Mouse (Mus musculus): ENCODE measurements around the gene Slc25a30. TPM values are rescaled to one million over a fixed set of nuclear protein-coding genes. Genes with fewer than 3 reads are reported as not detected.

The Slc25a30 gene
- polyA plus RNA-seq, 2 experiments = 3.5 to 8.2 TPM

- Histone ChIP-seq H3K4me2 (replicated peaks; ENCODE audit: low read depth, low read length, severe bottlenecking) (no peak overlapping the region), H3K36me3 (ENCODE audit: control insufficient read depth, insufficient read depth, low read length) (no peaks in the 10 kb centered on the region), H3K27ac (replicated peaks; ENCODE audit: low read depth, low read length) (no peak overlapping the region), H3K4me1 (ENCODE audit: control insufficient read depth, insufficient read depth, low read length) (peaks cover 11% of the 10 kb centered on the region), H3K4me3 (replicated peaks; ENCODE audit: low read length) (no peak overlapping the region), H3K9ac (ENCODE audit: low read depth, low read length, severe bottlenecking) (no peak overlapping the region), H3K9me3 (ENCODE audit: control insufficient read depth, low read length) (no peaks in the 10 kb centered on the region), H3K27me3 (ENCODE audit: control insufficient read depth, insufficient read depth, low read length) (no peaks in the 10 kb centered on the region)
- no peak for TF ChIP-seq POLR2A (IDR thresholded peaks at IDR 0.05; ENCODE audit: borderline replicate concordance, extremely low read depth, insufficient read depth, insufficient read length)
- 42% methylated on average over 11 of the region's 11 CpGs for WGBS
- ATAC-seq (ENCODE audit: low FRiP score, low read depth) = no peak
- DNase-seq (ENCODE audit: low spot score) = no peak
These were observed 41.4 kb upstream of the Slc25a30 start for GRCm38 (mm10) chr14:75828221-75828620.

- peaks cover 11% of the 10 kb centered on the region for H3K4me1 ChIP-seq (ENCODE audit: control insufficient read depth, insufficient read depth, low read length)
- H3K27ac ChIP-seq (replicated peaks; ENCODE audit: low read depth, low read length) = no peak overlapping the region
- no peak for ATAC-seq (ENCODE audit: low FRiP score, low read depth)
- no peaks in the 10 kb centered on the region for H3K36me3 ChIP-seq (ENCODE audit: control insufficient read depth, insufficient read depth, low read length)
- H3K9ac ChIP-seq (ENCODE audit: low read depth, low read length, severe bottlenecking) = no peak overlapping the region
- DNase-seq (ENCODE audit: low spot score) = no peak
- no peak overlapping the region for H3K4me3 ChIP-seq (replicated peaks; ENCODE audit: low read length)
- WGBS = 42% methylated on average over 3 of the region's 3 CpGs
- H3K4me2 ChIP-seq (replicated peaks; ENCODE audit: low read depth, low read length, severe bottlenecking) = no peak overlapping the region
- no peaks in the 10 kb centered on the region for H3K27me3 ChIP-seq (ENCODE audit: control insufficient read depth, insufficient read depth, low read length)
- H3K9me3 ChIP-seq (ENCODE audit: control insufficient read depth, low read length) = no peaks in the 10 kb centered on the region
- TF ChIP-seq POLR2A (IDR thresholded peaks at IDR 0.05; ENCODE audit: borderline replicate concordance, extremely low read depth, insufficient read depth, insufficient read length) = no peak
These were observed 40.1 kb upstream of the Slc25a30 start for GRCm38 (mm10) chr14:75826851-75827410.

- H3K4me3 ChIP-seq (replicated peaks; ENCODE audit: low read length) = no peak overlapping the region
- WGBS = 65% methylated on average over 5 of the region's 5 CpGs
- no peak overlapping the region for H3K4me2 ChIP-seq (replicated peaks; ENCODE audit: low read depth, low read length, severe bottlenecking)
- ATAC-seq (ENCODE audit: low FRiP score, low read depth) (no peak), DNase-seq (ENCODE audit: low spot score) (peak; percentile 30)
- H3K9me3 ChIP-seq (ENCODE audit: control insufficient read depth, low read length) = no peaks in the 10 kb centered on the region
- no peaks in the 10 kb centered on the region for H3K4me1 ChIP-seq (ENCODE audit: control insufficient read depth, insufficient read depth, low read length)
- H3K27me3 ChIP-seq (ENCODE audit: control insufficient read depth, insufficient read depth, low read length) = no peaks in the 10 kb centered on the region
- no peak for TF ChIP-seq POLR2A (IDR thresholded peaks at IDR 0.05; ENCODE audit: borderline replicate concordance, extremely low read depth, insufficient read depth, insufficient read length)
- no peak overlapping the region for H3K27ac ChIP-seq (replicated peaks; ENCODE audit: low read depth, low read length)
- no peaks in the 10 kb centered on the region for H3K36me3 ChIP-seq (ENCODE audit: control insufficient read depth, insufficient read depth, low read length)
- no peak overlapping the region for H3K9ac ChIP-seq (ENCODE audit: low read depth, low read length, severe bottlenecking)
These were observed 33.2 kb upstream of the Slc25a30 start for GRCm38 (mm10) chr14:75820007-75820406.

GRCm38 (mm10) chr14:75819341-75819740 lies 32.5 kb upstream of the Slc25a30 start:
- WGBS = 95% methylated on average over 2 of the region's 2 CpGs
- no peaks in the 10 kb centered on the region for H3K27me3 ChIP-seq (ENCODE audit: control insufficient read depth, insufficient read depth, low read length)
- no peak overlapping the region for H3K4me3 ChIP-seq (replicated peaks; ENCODE audit: low read length)

GRCm38 (mm10) chr14:75818528-75818927 lies 31.7 kb upstream of the Slc25a30 start:
- Histone ChIP-seq H3K9ac (ENCODE audit: low read depth, low read length, severe bottlenecking) (no peak overlapping the region), H3K4me2 (replicated peaks; ENCODE audit: low read depth, low read length, severe bottlenecking) (no peak overlapping the region), H3K36me3 (ENCODE audit: control insufficient read depth, insufficient read depth, low read length) (no peaks in the 10 kb centered on the region), H3K4me3 (replicated peaks; ENCODE audit: low read length) (no peak overlapping the region), H3K9me3 (ENCODE audit: control insufficient read depth, low read length) (no peaks in the 10 kb centered on the region), H3K27me3 (ENCODE audit: control insufficient read depth, insufficient read depth, low read length) (no peaks in the 10 kb centered on the region), H3K27ac (replicated peaks; ENCODE audit: low read depth, low read length) (no peak overlapping the region), H3K4me1 (ENCODE audit: control insufficient read depth, insufficient read depth, low read length) (no peaks in the 10 kb centered on the region)
- DNase-seq (ENCODE audit: low spot score) (no peak), ATAC-seq (ENCODE audit: low FRiP score, low read depth) (no peak)
- TF ChIP-seq POLR2A (IDR thresholded peaks at IDR 0.05; ENCODE audit: borderline replicate concordance, extremely low read depth, insufficient read depth, insufficient read length) = no peak
- WGBS = 66% methylated on average over 2 of the region's 2 CpGs

More at GRCm38 (mm10) chr14:75819341-75819740, 32.5 kb upstream of the Slc25a30 start:
- Histone ChIP-seq H3K4me2 (replicated peaks; ENCODE audit: low read depth, low read length, severe bottlenecking) (no peak overlapping the region), H3K36me3 (ENCODE audit: control insufficient read depth, insufficient read depth, low read length) (no peaks in the 10 kb centered on the region), H3K4me1 (ENCODE audit: control insufficient read depth, insufficient read depth, low read length) (no peaks in the 10 kb centered on the region), H3K9me3 (ENCODE audit: control insufficient read depth, low read length) (no peaks in the 10 kb centered on the region), H3K27ac (replicated peaks; ENCODE audit: low read depth, low read length) (no peak overlapping the region), H3K9ac (ENCODE audit: low read depth, low read length, severe bottlenecking) (no peak overlapping the region)
- DNase-seq (ENCODE audit: low spot score) = no peak
- no peak for ATAC-seq (ENCODE audit: low FRiP score, low read depth)
- TF ChIP-seq POLR2A (IDR thresholded peaks at IDR 0.05; ENCODE audit: borderline replicate concordance, extremely low read depth, insufficient read depth, insufficient read length) = no peak

Data from limb, embryonic 14.5 days (tissue).